Mouse (Mus musculus): ENCODE measurements around the gene Mrpl10. TPM values are rescaled to one million over a fixed set of nuclear protein-coding genes. Genes with fewer than 3 reads are reported as not detected.
A peak's percentile ranks its signal among the peaks of the same experiment; 100 is the strongest.

Gene Mrpl10
- total RNA-seq, 4 experiments from 2014 or later = 129 to 161 (median 147) TPM

DNA sequence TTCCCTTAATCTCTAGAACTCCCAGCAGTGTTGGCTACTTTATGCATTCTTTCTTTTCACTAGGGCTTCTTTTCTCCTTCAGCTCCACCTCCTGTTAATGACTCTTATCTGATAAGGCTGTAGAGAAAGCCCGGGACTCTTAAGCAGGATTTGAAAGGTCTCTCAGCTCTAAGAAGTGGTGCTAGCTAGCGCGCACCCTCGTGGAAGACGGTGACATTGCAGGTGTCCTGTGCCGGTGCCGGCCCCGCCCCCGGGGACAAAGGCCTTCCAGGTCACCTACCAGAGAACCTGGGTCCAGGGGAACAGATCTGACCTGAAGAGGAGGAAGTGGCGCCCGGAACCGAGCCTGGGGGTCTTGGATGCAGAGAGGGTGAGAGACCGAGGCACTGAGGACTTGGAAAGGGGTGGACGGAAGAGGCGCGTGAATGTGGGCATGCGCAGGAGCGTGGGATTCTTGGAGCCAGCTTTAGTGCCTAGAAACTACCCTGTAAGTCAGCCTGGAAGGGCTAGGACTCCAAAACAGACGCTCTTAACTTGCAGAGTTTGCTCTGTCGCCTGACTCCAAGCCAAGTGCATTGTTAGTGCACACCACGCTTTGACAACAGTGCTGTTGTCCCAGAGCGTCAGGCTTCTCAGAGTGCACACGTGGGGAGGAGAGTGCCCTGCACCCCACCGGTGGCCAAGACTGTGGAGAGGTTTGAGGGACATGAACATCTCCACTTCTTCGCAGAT lies 11.5 kb upstream of the Mrpl10 start, which contains the start of gene Scrn2:
TSS of gene Scrn2 (plus strand) at position 253 of the 732 bp plus-strand sequence.
- DNase-seq = peak; percentile 68

DNA sequence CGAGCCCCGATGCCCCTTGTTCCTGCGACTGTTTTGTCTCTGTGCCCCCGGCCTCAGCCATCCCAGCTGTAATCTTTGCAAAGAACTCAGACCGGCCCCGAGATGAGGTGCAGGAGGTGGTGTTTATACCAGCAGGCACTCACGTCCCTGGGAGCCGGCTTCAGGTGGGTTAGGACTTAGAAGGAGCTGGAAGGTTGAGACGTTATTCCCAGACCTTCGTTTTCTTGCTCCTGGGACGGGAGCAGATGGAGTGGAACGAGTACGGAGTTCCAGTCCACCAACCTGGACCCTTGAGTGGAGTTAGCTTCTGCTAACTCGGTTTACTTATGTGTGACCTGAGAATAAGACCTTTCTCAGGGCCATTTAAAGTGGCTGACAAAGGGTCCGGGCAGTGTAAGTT lies 10.9 kb upstream of the Mrpl10 start:
- DNase-seq = no peak

DNA sequence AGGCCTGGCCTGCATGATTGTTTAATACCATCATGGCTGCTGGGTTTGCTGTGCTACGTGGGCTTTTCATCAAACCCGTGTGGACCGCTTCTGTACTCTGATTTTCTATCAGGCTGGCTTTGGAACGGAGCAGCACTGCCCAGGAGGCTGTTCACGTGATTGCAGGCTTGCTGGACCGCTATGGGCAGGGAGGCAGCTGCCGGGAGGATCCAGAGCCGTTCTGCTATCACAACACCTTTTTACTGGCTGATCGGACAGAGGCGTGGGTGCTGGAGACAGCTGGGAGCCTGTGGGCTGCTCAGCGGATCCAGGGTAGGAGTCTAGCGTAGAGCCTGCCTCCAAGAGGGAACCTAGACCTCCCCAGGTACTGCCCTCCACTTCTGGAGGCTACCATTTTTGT lies 9.4 kb upstream of the Mrpl10 start:
- no peak for DNase-seq

DNA sequence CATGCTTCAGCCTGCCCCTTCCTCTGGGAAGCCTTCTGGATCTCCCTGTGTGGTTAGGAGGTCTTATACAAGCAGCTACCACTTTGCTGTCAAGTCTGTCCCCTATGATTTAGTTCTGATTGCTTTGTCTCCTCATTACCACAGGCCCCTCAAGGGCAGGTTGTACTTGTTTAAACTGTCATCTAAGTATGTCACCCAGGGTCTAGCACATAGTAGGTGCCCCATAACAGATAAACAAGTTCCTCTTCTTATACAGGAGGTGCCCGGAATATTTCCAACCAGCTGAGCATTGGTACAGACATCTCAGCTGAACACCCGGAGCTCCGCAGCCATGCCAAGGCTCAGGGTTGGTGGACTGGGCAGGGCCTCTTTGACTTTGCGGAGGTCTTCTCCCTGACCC lies 8.9 kb upstream of the Mrpl10 start:
- no peak for DNase-seq

DNA sequence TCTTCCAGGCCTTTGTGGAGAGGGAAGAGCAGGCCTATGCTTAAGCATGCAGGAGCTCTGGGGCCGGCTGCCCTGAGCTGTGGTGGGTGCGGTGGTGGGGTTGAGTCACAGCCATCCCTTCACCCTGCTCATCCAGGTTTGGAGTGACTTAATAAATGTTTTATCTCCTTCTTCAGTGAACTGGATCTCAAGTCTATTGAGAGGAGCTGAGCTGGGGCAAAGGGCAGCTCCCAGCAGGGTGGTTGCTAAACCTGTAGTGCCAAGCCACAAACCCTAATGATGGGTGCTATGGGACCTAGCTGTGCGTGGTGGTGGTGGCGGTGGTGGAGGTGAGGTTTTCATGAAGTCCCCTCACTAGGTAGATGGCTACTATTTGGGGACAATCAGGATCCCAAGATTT lies 7.6 kb upstream of the Mrpl10 start:
- DNase-seq = no peak

DNA sequence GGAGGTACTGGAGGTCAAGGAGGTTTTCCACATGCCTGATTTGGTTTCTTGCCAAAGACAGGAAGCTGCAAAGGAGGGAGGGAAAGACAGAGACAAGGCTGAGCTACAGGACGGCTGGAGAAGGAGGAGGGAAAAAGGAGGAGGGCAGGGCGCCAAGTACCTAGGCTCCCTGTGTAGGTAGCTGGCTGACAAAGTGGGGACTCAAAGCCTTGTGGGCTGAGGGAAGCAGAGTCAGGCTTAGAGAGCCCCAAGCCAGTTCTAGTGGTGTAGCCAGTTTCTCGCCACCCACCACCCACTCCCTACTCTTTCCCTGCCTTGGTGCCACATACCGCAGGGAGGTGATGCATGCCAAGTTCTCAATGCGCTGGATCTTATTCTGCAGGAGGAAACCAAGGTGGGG lies 5.2 kb upstream of the Mrpl10 start:
- DNase-seq = no peak

DNA sequence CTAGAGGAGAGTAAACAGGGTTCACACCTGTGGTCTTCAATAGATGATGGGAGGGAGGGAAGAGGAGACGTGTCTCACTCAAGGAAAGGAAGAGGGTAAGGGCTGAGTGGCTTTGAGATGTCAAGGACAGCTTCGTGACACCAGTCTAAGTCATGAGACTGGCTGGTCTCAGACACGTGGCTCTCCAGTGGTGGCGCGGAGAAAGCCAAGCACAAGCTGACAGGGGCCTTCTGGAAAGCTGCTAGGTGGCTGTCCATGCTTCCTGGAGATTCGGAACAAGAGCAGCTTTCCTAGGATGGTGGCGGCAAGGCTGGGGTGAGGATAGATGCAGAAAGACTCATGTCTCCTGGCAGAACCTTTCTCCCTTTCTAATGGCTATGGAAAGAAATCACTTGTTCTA lies 2.5 kb upstream of the Mrpl10 start:
- DNase-seq = peak; percentile 43

DNA sequence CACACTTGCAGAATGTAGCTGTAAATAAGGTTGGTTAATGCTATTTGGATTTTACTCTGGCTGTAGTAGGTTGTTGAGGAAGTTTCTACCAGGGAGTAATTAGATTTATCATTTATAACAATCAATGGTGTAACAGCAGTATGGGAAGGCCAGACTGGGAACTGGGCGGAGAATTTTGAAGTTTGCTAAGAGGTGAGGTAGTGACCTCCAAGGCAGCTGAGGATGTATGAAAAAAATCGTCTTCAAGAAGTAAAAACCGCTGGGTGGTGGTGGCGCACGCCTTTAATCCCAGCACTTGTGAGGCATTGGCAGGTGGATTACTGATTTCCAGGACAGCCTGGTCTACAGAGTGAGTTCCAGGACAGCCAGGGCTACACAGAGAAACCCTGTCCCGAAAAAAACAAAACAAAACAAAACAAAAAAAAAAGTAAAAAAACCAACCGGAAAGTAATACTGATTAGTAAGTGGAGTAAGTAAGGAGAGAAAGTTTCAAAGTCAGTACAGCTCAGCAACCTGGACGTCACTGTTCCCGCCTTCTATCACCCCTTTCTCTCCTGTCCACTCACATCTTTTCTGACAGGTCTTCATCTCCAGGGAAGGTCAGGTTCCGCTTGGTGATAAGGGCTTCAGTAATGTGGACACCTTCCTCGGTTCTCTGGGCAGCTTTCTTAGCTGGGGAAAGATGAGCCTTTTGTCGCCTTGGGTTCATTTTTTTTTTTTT lies 899 bp upstream of the Mrpl10 start:
- no peak for DNase-seq

DNA sequence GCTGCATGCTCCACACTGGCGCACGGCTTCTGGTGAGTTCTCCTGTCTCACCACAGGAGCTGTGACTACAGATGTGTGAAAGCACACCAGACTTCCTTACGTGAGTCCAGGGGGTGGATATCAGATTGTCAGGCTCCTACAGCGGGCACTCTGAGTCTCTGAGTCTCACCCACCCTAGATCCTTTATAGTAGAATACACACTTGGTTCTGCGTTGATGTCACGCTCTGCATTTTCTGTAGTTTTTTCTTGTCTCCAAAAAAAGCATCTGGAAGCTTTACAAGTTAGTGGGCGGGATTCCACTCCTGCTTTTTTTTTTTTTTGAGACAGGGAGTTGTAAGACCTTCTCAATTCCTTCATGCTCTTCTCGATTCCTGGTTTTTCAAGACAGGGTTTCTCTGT lies 3.5 kb downstream of the Mrpl10 start:
- no peak for DNase-seq

DNA sequence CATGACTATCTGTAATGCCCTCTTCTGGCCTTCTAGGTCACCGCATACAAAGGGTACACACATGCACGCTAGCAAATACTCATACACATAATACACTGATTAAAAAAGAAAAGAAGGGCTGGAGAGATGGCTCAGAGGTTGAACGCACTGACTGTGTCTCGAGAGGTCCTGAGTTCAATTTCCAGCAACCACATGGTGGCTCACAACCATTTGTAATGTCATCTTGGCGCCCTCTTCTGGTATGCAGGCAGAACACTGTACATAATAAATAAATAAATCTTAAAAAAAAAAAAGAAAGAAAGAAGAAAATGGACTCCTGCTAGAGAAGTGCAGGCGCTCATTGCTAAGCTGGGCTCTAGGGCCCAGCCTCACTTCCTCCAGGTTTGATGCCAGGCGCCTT lies 4.5 kb downstream of the Mrpl10 start:
- DNase-seq = no peak

DNA sequence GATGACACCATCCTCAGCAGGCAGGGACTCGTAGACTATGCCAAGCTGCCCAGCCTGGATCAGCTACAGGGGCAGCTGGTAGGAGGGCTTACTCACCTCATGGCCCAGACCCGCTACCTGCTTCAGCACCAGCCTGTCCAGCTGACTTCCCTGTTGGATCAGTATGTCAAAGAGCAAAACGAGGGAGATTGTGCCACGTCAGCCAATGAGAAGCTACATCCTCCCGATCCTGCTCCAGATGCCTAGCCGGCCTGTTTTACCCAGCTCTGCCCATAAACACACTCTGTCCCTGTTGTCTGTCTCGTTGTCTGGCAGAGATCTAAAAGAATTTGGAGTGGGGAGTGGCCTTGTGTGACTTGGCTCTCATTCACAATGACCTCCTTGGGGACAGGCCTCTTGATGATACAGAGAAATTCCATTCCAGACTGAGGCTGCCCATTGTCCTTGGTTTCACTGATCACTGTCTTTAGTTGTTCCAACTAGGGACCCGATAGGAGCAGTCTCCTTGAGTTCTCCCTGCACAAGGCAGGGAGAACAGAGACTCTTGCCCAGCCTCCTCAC lies 6.8 kb downstream of the Mrpl10 start:
- peak; percentile 80 for DNase-seq

DNA sequence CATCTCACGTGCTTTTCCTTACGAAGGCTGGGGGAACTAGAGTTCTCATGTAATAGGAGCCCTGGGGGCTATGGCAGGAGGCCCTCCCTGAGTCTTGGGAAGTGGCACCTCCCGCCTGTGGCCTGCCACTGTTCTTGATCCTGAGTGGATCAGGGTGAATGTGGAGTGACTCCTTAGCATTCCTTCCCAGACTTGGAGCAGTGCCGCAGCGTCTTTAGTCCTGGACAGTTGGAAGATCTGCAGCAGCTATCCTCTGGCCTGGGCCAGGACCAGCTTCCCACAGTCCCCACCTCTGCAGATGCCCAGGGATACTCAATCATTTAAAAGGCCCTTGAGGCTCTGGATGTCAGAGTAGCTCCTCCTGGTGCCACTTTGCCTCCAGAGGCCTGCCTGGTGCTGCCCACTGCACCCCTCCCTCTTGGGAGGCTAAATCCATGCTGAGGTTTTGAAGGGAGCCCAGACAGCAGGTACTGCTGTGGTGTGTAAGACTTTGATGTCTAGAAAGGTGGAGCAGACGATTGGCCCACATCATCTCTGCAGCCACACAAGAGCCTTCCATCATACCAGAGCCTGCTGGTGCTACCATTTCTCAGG lies 8.2 kb downstream of the Mrpl10 start:
- DNase-seq = no peak

DNA sequence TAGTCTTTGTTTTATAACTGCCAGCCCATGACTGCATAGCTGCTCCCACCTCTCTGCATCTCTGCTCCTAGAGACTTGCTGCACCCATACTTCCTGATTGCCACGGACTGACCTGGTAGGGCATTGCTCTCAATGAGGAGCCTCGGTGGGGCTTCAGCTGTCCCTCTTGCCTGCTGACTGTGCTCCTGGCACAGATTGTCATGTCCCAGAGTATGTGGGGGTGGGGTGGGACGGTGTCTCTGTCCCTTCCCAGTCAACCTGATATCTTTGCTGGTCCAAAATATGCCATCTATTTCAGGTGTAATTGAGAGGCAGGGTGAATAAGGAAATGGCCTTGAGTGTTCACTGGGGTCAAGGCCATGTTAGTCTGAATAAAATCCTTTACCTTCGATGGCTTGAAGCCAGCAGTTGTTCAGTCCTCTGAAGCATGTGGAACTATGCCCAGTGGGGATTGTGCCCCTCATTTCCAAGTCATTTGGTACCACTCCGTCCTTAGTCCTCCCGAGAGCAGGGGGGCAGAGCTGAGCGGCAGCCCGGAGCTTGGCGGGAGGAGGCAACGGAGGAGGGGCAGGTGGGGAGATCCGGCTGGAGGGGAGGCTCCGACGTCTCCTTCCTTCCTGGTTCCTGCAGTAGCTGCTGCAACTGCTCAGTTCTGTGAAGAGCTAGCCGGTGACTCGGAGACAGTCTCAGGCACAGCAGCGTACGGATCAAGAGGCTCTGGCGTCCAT lies 9.0 kb downstream of the Mrpl10 start, which contains the start of gene Osbpl7:
TSS of gene Osbpl7 (plus strand) at position 413 of the 728 bp plus-strand sequence.
- peak; percentile 75 for DNase-seq

DNA sequence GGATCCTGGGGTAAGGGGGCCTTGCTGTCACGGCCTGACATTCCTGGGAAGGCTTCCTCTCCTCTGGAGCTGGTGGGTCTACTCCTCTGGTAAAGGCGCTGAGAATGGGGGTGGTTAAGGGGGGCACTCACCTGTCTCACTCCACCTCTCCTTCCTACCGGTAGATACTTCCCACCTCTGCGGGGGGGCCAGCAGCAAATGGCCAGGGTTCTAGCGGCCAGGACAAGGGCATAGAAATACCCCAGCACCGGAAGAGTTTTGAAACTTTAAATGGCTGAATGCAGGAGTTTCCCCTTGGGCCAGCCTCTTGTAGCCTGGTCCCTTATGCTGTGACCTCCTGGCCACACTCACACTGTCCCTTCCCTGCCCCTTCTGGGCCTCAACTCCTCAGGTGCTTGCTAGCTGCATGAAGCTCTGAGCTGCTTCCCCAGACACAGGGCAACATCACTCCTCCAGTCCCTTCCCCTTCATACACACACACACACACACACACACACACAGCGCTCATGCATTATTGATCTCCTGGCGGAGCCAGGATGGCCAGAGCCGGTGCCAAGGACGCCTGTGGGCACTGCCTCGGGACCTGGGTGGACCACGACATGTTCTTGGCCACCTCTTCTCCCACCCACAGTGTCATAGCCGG lies 9.7 kb downstream of the Mrpl10 start:
- DNase-seq = no peak

DNA sequence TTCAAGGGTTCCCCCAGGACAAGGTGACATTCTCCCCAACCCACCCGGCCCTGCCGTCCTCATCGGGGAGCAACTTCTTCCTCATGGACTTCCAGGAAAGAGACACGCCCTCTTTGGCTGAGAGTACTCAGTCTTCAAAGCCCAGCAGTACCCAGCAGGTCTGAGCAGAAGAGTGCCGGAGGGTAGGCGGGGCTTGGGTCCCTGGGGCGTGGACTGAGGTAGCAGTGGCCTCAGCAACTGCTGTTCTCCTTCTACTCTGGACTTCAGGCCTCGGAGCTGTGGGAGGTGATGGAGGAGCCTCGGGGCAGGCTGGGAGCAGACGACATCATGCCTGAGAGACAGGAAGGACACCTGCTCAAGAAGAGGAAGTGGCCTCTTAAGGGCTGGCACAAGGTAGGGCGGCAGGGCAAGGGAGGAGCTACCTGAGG lies 10.9 kb downstream of the Mrpl10 start:
- no peak for DNase-seq

DNA sequence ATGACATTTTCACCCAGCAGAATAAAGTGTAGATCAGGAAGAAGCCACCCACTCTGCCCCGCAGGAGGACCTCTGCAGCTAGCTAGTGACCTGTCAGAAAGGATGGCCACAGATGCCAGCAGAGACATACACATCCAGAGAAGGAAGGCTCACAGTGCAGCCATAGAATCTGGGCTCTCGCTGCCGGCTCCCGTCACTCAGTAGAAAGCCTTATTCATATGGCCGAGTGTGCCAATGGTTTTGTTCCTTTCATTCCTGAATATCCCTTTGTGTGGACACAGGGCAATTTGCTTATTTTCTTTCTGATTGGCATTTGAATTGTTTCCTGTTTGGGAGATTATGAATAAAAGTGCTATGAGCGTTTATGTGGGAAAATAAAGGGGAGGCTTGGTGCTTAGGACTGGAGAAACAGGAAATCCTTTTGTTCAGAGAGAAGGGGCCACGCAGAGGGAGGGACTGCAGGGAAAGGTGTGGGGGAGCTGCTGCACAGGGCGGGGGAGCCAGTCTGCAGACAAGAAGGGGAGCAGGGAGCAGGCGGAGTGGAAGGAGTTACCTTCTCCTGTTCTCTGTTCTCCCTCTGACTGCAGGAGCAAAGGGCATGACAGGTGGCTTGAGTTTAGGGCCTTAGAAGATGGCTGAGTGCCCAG lies 22.0 kb downstream of the Mrpl10 start:
- DNase-seq = no peak

DNA sequence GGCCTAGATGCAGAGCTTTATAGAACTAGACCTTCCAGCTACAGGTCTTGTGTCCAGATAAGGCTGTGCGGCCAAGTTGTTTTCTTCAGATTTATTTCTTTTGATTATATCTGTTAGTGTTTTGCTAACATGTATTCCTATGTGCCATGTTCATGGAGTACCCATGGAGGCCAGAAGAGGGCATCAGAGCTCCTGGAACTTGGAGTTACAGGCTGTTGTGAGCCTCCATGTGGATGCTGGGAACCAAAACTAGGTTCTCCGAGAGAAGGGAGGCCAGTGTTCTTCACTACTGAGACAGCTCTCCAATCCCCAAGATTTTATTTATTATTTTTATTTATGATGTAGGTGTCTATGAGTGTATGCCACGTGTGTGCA lies 22.5 kb downstream of the Mrpl10 start:
- no peak for DNase-seq

DNA sequence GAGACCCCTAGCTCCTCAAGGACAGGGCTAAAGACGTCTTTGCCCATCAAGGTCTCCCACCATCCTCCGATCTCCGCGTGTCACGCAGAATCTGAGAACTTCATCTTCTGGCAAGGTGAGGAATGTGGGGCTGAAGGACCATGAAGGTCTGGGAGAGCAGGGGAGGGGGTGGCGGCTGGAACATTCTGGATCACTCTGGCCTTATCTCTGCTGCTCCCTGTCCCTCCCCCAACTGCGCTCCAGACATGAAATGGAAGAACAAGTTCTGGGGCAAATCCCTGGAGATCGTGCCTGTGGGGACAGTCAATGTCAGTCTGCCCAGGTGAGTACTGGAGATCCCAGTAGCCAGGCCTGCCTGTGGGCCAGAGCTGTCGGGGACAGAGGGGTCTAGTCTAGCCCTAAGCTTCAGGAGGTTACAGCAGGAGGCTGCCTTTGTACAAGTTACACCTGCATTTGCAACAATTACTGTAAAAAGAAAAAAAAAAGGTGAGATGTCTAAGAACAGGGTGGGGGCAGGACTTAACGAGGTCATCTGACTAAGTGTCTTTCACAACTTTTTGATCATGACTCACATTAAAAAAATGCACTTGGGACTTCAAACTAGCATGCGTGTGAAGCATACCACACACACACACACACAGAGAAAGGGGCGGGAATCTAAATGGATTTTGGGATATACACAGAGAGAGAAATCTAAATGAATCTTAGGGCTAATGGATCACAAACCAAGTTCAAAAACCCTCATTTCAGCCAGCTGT lies 24.4 kb downstream of the Mrpl10 start:
- no peak for DNase-seq

DNA sequence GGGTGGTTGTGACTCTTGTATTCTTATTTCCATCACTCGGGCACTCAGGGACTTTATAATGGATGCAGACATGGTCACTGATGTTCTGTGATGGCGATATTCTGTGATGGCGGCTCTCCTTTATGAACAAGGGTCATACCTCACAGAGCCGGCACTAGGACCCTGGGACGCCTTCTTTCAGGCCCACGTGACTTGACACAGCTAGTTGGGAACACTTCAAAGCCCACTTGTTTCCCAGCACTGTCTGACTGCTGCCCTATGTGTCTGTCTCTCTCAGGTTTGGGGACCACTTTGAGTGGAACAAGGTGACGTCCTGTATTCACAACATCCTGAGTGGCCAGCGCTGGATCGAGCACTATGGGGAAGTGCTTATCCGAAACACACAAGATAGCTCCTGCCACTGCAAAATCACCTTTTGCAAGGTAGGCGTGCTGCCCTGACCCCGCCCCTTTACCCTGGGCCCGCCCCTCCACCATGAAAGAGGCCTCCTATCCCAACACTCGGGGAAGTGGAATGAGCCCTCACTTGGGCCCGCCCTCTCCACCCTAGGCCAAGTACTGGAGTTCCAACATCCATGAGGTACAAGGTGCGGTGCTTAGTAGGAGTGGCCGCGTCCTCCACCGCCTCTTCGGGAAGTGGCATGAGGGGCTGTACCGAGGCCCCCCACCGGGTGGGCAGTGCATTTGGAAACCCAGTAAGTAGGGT lies 25.4 kb downstream of the Mrpl10 start:
- DNase-seq = no peak

DNA sequence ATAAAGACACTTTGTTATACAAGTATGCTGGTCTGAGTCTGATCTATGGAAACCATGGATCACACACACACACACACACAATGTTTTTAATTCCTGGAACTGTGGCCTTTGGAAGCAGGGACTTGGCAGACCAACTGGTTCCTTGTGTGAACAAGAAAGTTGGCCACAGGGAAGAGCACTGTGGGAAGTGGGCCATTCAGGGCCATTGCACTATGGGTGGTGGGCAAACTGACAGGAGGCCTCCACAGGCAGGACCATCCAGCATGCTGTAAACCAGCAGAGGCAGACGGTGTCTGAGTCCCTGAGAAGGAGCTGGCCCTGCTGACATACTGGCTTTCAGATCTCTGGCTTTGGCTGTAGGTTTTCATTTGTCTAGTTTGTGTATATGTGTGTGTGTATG lies 28.0 kb downstream of the Mrpl10 start:
- DNase-seq = no peak

Data from adrenal gland, adult 8-10 months (tissue).